Mouse (Mus musculus) lung, embryonic 14.5 days (tissue): ENCODE results near the gene Slc33a1. TPM values are rescaled to one million over a fixed set of nuclear protein-coding genes. Genes with fewer than 3 reads are reported as not detected.

Source experiments
- ATAC-seq: fragments of 200-750 bp; cut with Nextera tagmentation; 2 replicates; pipeline ENCODE4 v1.8.0; 2017; ENCODE audit warnings: mild to moderate bottlenecking, moderate TSS enrichment, moderate library complexity; ENCODE audit not compliant: insufficient read depth
- DNase-seq: peaks from one replicate; pipeline ENCODE4 v3.0.0-alpha.2; 2015
- H3K27ac ChIP-seq: fragments of 300-500 bp; sonication (generic); 2 replicates; pipeline ENCODE4 v1.5.1; 2014; ENCODE audit warnings: low read depth, mild to moderate bottlenecking, moderate library complexity
- H3K27me3 ChIP-seq: fragments of 300-500 bp; sonication (generic); 2 replicates; pipeline ENCODE4 v1.6.1; 2014; ENCODE audit warnings: low read length, control low read depth; ENCODE audit not compliant: insufficient read depth
- H3K36me3 ChIP-seq: fragments of 300-500 bp; sonication (generic); 2 replicates; pipeline ENCODE4 v1.6.1; 2014; ENCODE audit warnings: control low read depth; ENCODE audit not compliant: insufficient read depth
- H3K4me1 ChIP-seq: fragments of 300-500 bp; sonication (generic); 2 replicates; pipeline ENCODE4 v1.6.1; 2014; ENCODE audit warnings: antibody characterized with exemption, control low read depth; ENCODE audit not compliant: insufficient read depth
- H3K4me2 ChIP-seq: fragments of 300-500 bp; sonication (generic); 2 replicates; pipeline ENCODE4 v1.6.1; 2014; ENCODE audit warnings: mild to moderate bottlenecking
- H3K4me3 ChIP-seq: fragments of 300-500 bp; sonication (generic); 2 replicates; pipeline ENCODE4 v1.5.1; 2014; ENCODE audit warnings: low read depth, low read length
- H3K9ac ChIP-seq: fragments of 300-500 bp; sonication (generic); 2 replicates; pipeline ENCODE4 v1.6.1; 2014
- H3K9me3 ChIP-seq: fragments of 300-500 bp; sonication (generic); 2 replicates; pipeline ENCODE4 v1.6.1; 2016; ENCODE audit warnings: low read depth, low read length, control low read depth
- CTCF ChIP-seq: IDR thresholded peaks from 2 replicates; pipeline ENCODE4 v1.5.1; 2016; ENCODE audit warnings: antibody characterized with exemption, low read depth
- WGBS: fragments of 180-500 bp; shearing (Covaris S2); extraction: QIAGEN DNeasy Blood & Tissue Kit; methylation state at CpG from one replicate; pipeline ENCODE4 v1.1.7; 2014; 5-methylcytosine and 5-hydroxymethylcytosine counted together
- polyA plus RNA-seq: library from polyadenylated mRNA; unstranded; fragments of >200 nt; fragmentation: Nextera tagmentation; extraction: Ambion mirVana; gene quantifications from 2 replicates; pipeline ENCODE4 v1.2.1, GENCODE M21; 2014

Gene Slc33a1
- polyA plus RNA-seq, 1 experiment from 2014 or later = 13.6 TPM

- 66% methylated on average over 3 of the region's 3 CpGs for WGBS
- Histone ChIP-seq H3K27ac (no peak overlapping the region), H3K9ac (no peak overlapping the region), H3K36me3 (peaks cover 7% of the 10 kb centered on the region; the same call in 1 of the 2 replicates), H3K9me3 (no peaks in the 10 kb centered on the region), H3K27me3 (no peaks in the 10 kb centered on the region), H3K4me3 (no peak overlapping the region), H3K4me1 (no peaks in the 10 kb centered on the region), H3K4me2 (no peak overlapping the region)
- DNase-seq (peak; percentile 49), ATAC-seq (no peak)
- TF ChIP-seq CTCF = peak; percentile 59
These were observed 44.9 kb downstream of the Slc33a1 start for GRCm38 (mm10) chr3:63919634-63920033.

- DNase-seq (no peak), ATAC-seq (no peak)
- Histone ChIP-seq H3K9me3 (no peaks in the 10 kb centered on the region), H3K4me3 (no peak overlapping the region), H3K9ac (no peak overlapping the region), H3K4me2 (no peak overlapping the region), H3K27ac (no peak overlapping the region), H3K4me1 (peaks cover 1% of the 10 kb centered on the region; the same call in 1 of the 2 replicates), H3K36me3 (peaks cover 3% of the 10 kb centered on the region; the same call in 1 of the 2 replicates), H3K27me3 (peaks cover under 1% of the 10 kb centered on the region; the same call in 1 of the 2 replicates)
- TF ChIP-seq CTCF = no peak
- 47% methylated on average over 4 of the region's 4 CpGs for WGBS
These were observed 54.3 kb downstream of the Slc33a1 start for GRCm38 (mm10) chr3:63910301-63910700.

DNA sequence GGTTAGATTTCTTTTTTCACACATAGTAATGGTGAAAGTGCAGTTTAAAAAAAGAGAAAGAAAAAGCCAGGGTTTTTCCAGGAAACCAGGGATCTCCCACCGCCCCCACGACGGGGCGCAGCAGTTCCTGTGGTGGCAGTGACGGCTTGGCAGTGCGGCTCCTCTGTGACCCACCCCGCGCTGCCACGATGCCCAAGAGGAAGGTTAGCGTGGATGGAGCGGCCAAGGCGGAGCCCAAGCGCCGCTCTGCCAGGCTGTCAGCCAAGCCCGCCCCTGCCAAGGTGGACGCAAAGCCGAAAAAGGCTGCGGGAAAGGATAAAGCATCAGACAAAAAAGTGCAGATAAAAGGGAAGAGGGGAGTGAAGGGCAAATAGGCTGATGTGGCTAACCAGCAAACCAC lies 59.3 kb downstream of the Slc33a1 start:
- no peaks in the 10 kb centered on the region for H3K36me3 ChIP-seq
- H3K9me3 ChIP-seq = no peaks in the 10 kb centered on the region
- H3K9ac ChIP-seq = no peak overlapping the region; the same call in 1 of the 2 replicates
- DNase-seq = peak; percentile 14
- H3K27me3 ChIP-seq = peaks cover 4% of the 10 kb centered on the region; the same call in 1 of the 2 replicates
- ATAC-seq = no peak
- WGBS = 3% methylated on average over 18 of the region's 18 CpGs
- TF ChIP-seq CTCF = no peak
- H3K4me3 ChIP-seq = peak overlapping the region; percentile 27
- peaks cover 3% of the 10 kb centered on the region; the same call in 1 of the 2 replicates for H3K4me1 ChIP-seq
- H3K4me2 ChIP-seq = peak overlapping the region; percentile 63
- no peak overlapping the region for H3K27ac ChIP-seq

DNA sequence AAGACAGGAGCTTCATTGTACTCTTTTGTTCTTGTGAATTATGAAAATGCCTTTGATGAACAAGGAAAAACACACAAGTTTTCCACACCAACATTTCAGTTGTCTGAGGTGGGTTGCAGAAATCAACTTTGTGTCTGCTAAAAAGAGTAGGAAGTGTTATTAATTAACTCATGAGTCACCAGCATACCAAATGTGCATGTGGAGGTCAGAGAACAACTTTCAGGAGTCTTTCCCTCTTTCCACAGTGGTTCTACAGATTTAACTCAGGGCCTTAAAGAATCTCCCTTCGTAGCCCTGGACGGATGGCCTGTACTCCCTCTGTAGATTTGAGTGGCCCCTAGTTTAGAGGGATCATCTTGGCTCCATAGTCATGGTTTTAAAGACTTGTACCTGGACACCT lies 60.4 kb downstream of the Slc33a1 start:
- 78% methylated on average over 2 of the region's 2 CpGs for WGBS
- Histone ChIP-seq H3K27me3 (peaks cover 4% of the 10 kb centered on the region; the same call in 1 of the 2 replicates), H3K27ac (no peak overlapping the region), H3K4me3 (no peak overlapping the region), H3K9ac (no peak overlapping the region), H3K36me3 (no peaks in the 10 kb centered on the region), H3K4me1 (peaks cover 3% of the 10 kb centered on the region; the same call in 1 of the 2 replicates), H3K9me3 (no peaks in the 10 kb centered on the region), H3K4me2 (no peak overlapping the region)
- no peak for DNase-seq
- ATAC-seq = no peak
- no peak for TF ChIP-seq CTCF

GRCm38 (mm10) chr3:63900021-63900571 lies 64.5 kb downstream of the Slc33a1 start:
- no peaks in the 10 kb centered on the region for H3K36me3 ChIP-seq
- WGBS = 2% methylated on average over 12 of the region's 12 CpGs
- DNase-seq (peak; percentile 28), ATAC-seq (no peak)
- H3K4me1 ChIP-seq = no peaks in the 10 kb centered on the region
- peak overlapping the region; percentile 96 for H3K4me2 ChIP-seq
- H3K4me3 ChIP-seq = peak overlapping the region; percentile 64; the same call in 1 of the 2 replicates
- H3K27ac ChIP-seq = no peak overlapping the region
- H3K9ac ChIP-seq = no peak overlapping the region
- peaks cover 6% of the 10 kb centered on the region; the same call in 1 of the 2 replicates for H3K27me3 ChIP-seq
- TF ChIP-seq CTCF = no peak
- H3K9me3 ChIP-seq = no peaks in the 10 kb centered on the region

GRCm38 (mm10) chr3:63899309-63899695 lies 65.3 kb downstream of the Slc33a1 start, which contains the start of gene Plch1:
Gene Plch1 (minus strand): TSS chr3:63899472.
- Histone ChIP-seq H3K9me3 (no peaks in the 10 kb centered on the region), H3K4me3 (peak within 1 kb of the TSS; percentile 64), H3K36me3 (no peaks in the 10 kb centered on the region), H3K4me1 (no peaks in the 10 kb centered on the region), H3K27ac (peak within 1 kb of the TSS; percentile 77), H3K4me2 (peak within 1 kb of the TSS; percentile 96), H3K9ac (peak within 1 kb of the TSS; percentile 61), H3K27me3 (peaks cover 5% of the 10 kb centered on the region; the same call in 1 of the 2 replicates)
- WGBS = 0% methylated on average over 12 of the region's 12 CpGs
- ATAC-seq = peak; percentile 74
- DNase-seq = peak; percentile 80
- no peak for TF ChIP-seq CTCF

- H3K27ac ChIP-seq = peak overlapping the region; percentile 77
- no peak for TF ChIP-seq CTCF
- peak overlapping the region; percentile 61 for H3K9ac ChIP-seq
These were observed 65.8 kb downstream of the Slc33a1 start for GRCm38 (mm10) chr3:63898581-63899308.

More at GRCm38 (mm10) chr3:63898581-63899308, 65.8 kb downstream of the Slc33a1 start:
- WGBS = under 1% methylated on average over 41 of the region's 41 CpGs
- Histone ChIP-seq H3K4me1 (no peaks in the 10 kb centered on the region), H3K4me2 (peak overlapping the region; percentile 96), H3K36me3 (no peaks in the 10 kb centered on the region), H3K27me3 (peaks cover 5% of the 10 kb centered on the region; the same call in 1 of the 2 replicates), H3K4me3 (peak overlapping the region; percentile 64), H3K9me3 (no peaks in the 10 kb centered on the region)
- DNase-seq = peak; percentile 87
- peak; percentile 86 for ATAC-seq
